ENCODE assay signal across 28 mouse cellular contexts in genomic region chr4:117840821-117841220, GRCm38 (mm10). TPM values are rescaled to one million over a fixed set of nuclear protein-coding genes. Genes with fewer than 3 reads are reported as not detected.
A peak's percentile ranks its signal among the peaks of the same experiment; 100 is the strongest.
DNase-seq lines count a peak whose midpoint lies in the region; ATAC-seq and TF ChIP-seq lines count a peak whose summit lies in the region.
"Had no signal": no experiment of that assay in that cellular context is flagged by ENCODE, and none has a peak within 500 bp of the region (broad histone marks: within the 10 kb centered on the region; RNA-seq: fewer than 3 reads in every experiment).

No protein-coding gene starts in this region.

- no peak overlapping the region for H3K4me2 ChIP-seq in liver, embryonic 14.5 days (ENCODE audit: low read depth)
- H3K4me2 ChIP-seq in stomach, embryonic 16.5 days (ENCODE audit: low read depth, low read length): no peak overlapping the region
- no peak overlapping the region for H3K4me2 ChIP-seq in kidney, embryonic 14.5 days (replicated peaks; ENCODE audit: low read depth, low read length)
- H3K4me2 ChIP-seq: embryonic facial prominence, embryonic 15.5 days; forebrain, embryonic 12.5 days; hindbrain, embryonic 12.5 days; intestine, embryonic 15.5 days; midbrain, embryonic 13.5 days had no signal

- ATAC-seq in liver, embryonic 14.5 days (ENCODE audit: insufficient read depth): no peak
- ATAC-seq in stomach, embryonic 16.5 days (ENCODE audit: insufficient read depth, low FRiP score): no peak
- no peak for ATAC-seq in kidney, embryonic 14.5 days (ENCODE audit: low FRiP score, low TSS enrichment)
- ATAC-seq: forebrain, postnatal 0 days; hindbrain, postnatal 0 days; intestine, embryonic 15.5 days; midbrain, embryonic 13.5 days had no signal

- DNase-seq in gastrocnemius, adult 2 months: peak; percentile 7
- no peak for DNase-seq in gastrocnemius, postnatal 14 days
- peak; percentile 44 to 75 for DNase-seq in lung, adult 18-20 months
- DNase-seq in lung, postnatal 14 days: no peak
- no peak for DNase-seq in liver, embryonic 14.5 days (ENCODE audit: low read depth in 3 of 3, low spot score in 3 of 3)
- DNase-seq: adrenal gland, adult 8-10 months; forebrain, postnatal 0 days; gastrocnemius, postnatal 10 days; heart, postnatal 36 days; kidney, adult 2 months; kidney, postnatal 4 days; right cerebral cortex, postnatal 14 days; thymus, postnatal 4 days had no signal

- H3K9ac ChIP-seq in liver, embryonic 14.5 days (replicated peaks): no peak overlapping the region
- no peak overlapping the region for H3K9ac ChIP-seq in stomach, embryonic 16.5 days (ENCODE audit: low read length)
- H3K9ac ChIP-seq in kidney, embryonic 14.5 days (ENCODE audit: low read depth, low read length): no peak overlapping the region
- H3K9ac ChIP-seq: embryonic facial prominence, embryonic 15.5 days; forebrain, embryonic 12.5 days; forebrain, postnatal 0 days; hindbrain, embryonic 12.5 days; intestine, embryonic 15.5 days; midbrain, embryonic 13.5 days had no signal

- no peaks in the 10 kb centered on the region for H3K27me3 ChIP-seq in liver, embryonic 14.5 days (ENCODE audit: control insufficient read depth, insufficient read depth, low read length)
- no peaks in the 10 kb centered on the region for H3K27me3 ChIP-seq in stomach, embryonic 16.5 days (ENCODE audit: control insufficient read depth, insufficient read depth, low read length)
- H3K27me3 ChIP-seq in kidney, embryonic 14.5 days (ENCODE audit: control insufficient read depth, insufficient read depth, low read length): no peaks in the 10 kb centered on the region
- H3K27me3 ChIP-seq: CH12.LX; embryonic facial prominence, embryonic 15.5 days; forebrain, embryonic 12.5 days; hindbrain, embryonic 12.5 days; intestine, embryonic 15.5 days; midbrain, embryonic 13.5 days had no signal

- H3K9me3 ChIP-seq in liver, embryonic 14.5 days (ENCODE audit: control insufficient read depth, low read length): no peaks in the 10 kb centered on the region
- no peaks in the 10 kb centered on the region for H3K9me3 ChIP-seq in stomach, embryonic 16.5 days (replicated peaks; ENCODE audit: control insufficient read depth, low read length)
- H3K9me3 ChIP-seq in kidney, embryonic 14.5 days (ENCODE audit: control insufficient read depth, low read length): no peaks in the 10 kb centered on the region
- H3K9me3 ChIP-seq: embryonic facial prominence, embryonic 10.5 days; embryonic facial prominence, embryonic 15.5 days; forebrain, embryonic 12.5 days; heart, embryonic 10.5 days; hindbrain, embryonic 12.5 days; intestine, embryonic 15.5 days; megakaryocyte, embryonic 14.5 days; midbrain, embryonic 13.5 days had no signal

- TF ChIP-seq CTCF in gastrocnemius, adult 2 months (IDR thresholded peaks at IDR 0.05): no peak
- TF ChIP-seq CTCF in liver, embryonic 14.5 days (IDR thresholded peaks at IDR 0.05; ENCODE audit: low read depth): no peak

- TF ChIP-seq EP300 in liver, embryonic 14.5 days (IDR thresholded peaks at IDR 0.05; ENCODE audit: low read depth): no peak

- 92% methylated on average over 5 of the region's 5 CpGs for WGBS in liver, embryonic 14.5 days (ENCODE audit: insufficient replicate concordance)
- WGBS in stomach, embryonic 16.5 days: 86% methylated on average over 5 of the region's 5 CpGs
- 85% methylated on average over 5 of the region's 5 CpGs for WGBS in kidney, embryonic 14.5 days

- intact Hi-C loops in gastrocnemius, adult 2 months (cut with DNase I): no loop called here
- intact Hi-C loops in gastrocnemius, postnatal 14 days (cut with DNase I; ENCODE audit: low total_unique reads): no loop called here

- no peak overlapping the region for H3K27ac ChIP-seq in gastrocnemius, adult 2 months
- peak overlapping the region; percentile 25; the same call in 1 of the 2 replicates for H3K27ac ChIP-seq in liver, embryonic 14.5 days
- H3K27ac ChIP-seq in stomach, embryonic 16.5 days (ENCODE audit: low read length): peak overlapping the region; percentile 49
- H3K27ac ChIP-seq in kidney, embryonic 14.5 days (ENCODE audit: low read depth, low read length): no peak overlapping the region
- H3K27ac ChIP-seq: embryonic facial prominence, embryonic 10.5 days; embryonic facial prominence, embryonic 15.5 days; forebrain, embryonic 12.5 days; heart, embryonic 10.5 days; hindbrain, embryonic 12.5 days; hindbrain, postnatal 0 days; intestine, embryonic 15.5 days; kidney, postnatal 0 days; midbrain, embryonic 13.5 days had no signal

- peaks cover 82% of the 10 kb centered on the region for H3K36me3 ChIP-seq in liver, embryonic 14.5 days (replicated peaks; ENCODE audit: control insufficient read depth, insufficient read depth, low read depth)
- H3K36me3 ChIP-seq in stomach, embryonic 16.5 days (ENCODE audit: control insufficient read depth, insufficient read depth, low read length): no peaks in the 10 kb centered on the region
- H3K36me3 ChIP-seq in kidney, embryonic 14.5 days (ENCODE audit: control insufficient read depth, insufficient read depth, low read length): peaks cover 2% of the 10 kb centered on the region; the same call in 1 of the 2 replicates
- H3K36me3 ChIP-seq: embryonic facial prominence, embryonic 15.5 days; forebrain, embryonic 12.5 days; hindbrain, embryonic 12.5 days; intestine, embryonic 15.5 days; midbrain, embryonic 13.5 days had no signal

- no peak overlapping the region for H3K4me3 ChIP-seq in gastrocnemius, adult 2 months
- H3K4me3 ChIP-seq in liver, embryonic 14.5 days (ENCODE audit: insufficient read depth in 1 of 2, low read depth in 2 of 2, low read length in 2 of 2): no peak overlapping the region
- no peak overlapping the region for H3K4me3 ChIP-seq in stomach, embryonic 16.5 days (replicated peaks; ENCODE audit: low read length)
- no peak overlapping the region for H3K4me3 ChIP-seq in kidney, embryonic 14.5 days (ENCODE audit: low read length)
- H3K4me3 ChIP-seq: embryonic facial prominence, embryonic 10.5 days; embryonic facial prominence, embryonic 15.5 days; forebrain, embryonic 12.5 days; heart, embryonic 10.5 days; hindbrain, embryonic 12.5 days; intestine, embryonic 15.5 days; megakaryocyte, embryonic 14.5 days; midbrain, embryonic 13.5 days had no signal

- peaks cover 21 to 26% of the 10 kb centered on the region in 2 experiments for H3K4me1 ChIP-seq in liver, embryonic 14.5 days (replicated peaks; ENCODE audit: control insufficient read depth in 2 of 2, insufficient read depth in 2 of 2, low read length in 1 of 2)
- H3K4me1 ChIP-seq in stomach, embryonic 16.5 days (ENCODE audit: control insufficient read depth, insufficient read depth, low read length): peaks cover 25% of the 10 kb centered on the region
- H3K4me1 ChIP-seq in kidney, embryonic 14.5 days (ENCODE audit: control insufficient read depth, insufficient read depth, low read length): 0 out of 2 replicates have a peak, but pooled peaks cover 6% of the 10 kb centered on the region

RNA-seq across cellular contexts. Expression of gene Slc6a9, which starts 6.5 kb away (rescaled TPM):
- 1 to 10 TPM; 5.0 to 7.0 TPM for total RNA-seq in gastrocnemius, adult 2 months (2021)
- 1 to 10 TPM; 4.0 to 6.2 TPM for total RNA-seq in gastrocnemius, postnatal 14 days (2021)
- polyA plus RNA-seq in liver, embryonic 14.5 days (2012; rRNA removed): 52.6 and 56.3 TPM in 2 replicates
- 31.5 and 33.1 TPM in 2 replicates for polyA plus RNA-seq in liver, embryonic 14.5 days (2014; fragmentation: Nextera tagmentation; extraction: Ambion mirVana)
- polyA plus RNA-seq in stomach, embryonic 16.5 days (2015; fragmentation: Nextera tagmentation; extraction: Ambion mirVana): 15.4 and 16.9 TPM in 2 replicates
- polyA plus RNA-seq in kidney, embryonic 14.5 days (2014; fragmentation: Nextera tagmentation; extraction: Ambion mirVana): 9.4 and 11.0 TPM in 2 replicates
- total RNA-seq: granulocyte monocyte progenitor cell, adult 5-6 weeks had no signal

RNA-seq across cellular contexts. Expression of gene Ccdc24, which starts 31.5 kb away (rescaled TPM):
- total RNA-seq in gastrocnemius, adult 2 months (2021): under 1 TPM in 1 of 2 experiments, not detected in 1; 0.08 TPM
- under 1 TPM; 0.39 to 0.47 TPM for total RNA-seq in gastrocnemius, postnatal 14 days (2021)
- polyA plus RNA-seq in liver, embryonic 14.5 days (2012; rRNA removed): 0.57 and 0.77 TPM in 2 replicates
- 0.63 and 1.7 TPM in 2 replicates for polyA plus RNA-seq in liver, embryonic 14.5 days (2014; fragmentation: Nextera tagmentation; extraction: Ambion mirVana)
- 0.62 and 1.6 TPM in 2 replicates for polyA plus RNA-seq in stomach, embryonic 16.5 days (2015; fragmentation: Nextera tagmentation; extraction: Ambion mirVana)
- polyA plus RNA-seq in kidney, embryonic 14.5 days (2014; fragmentation: Nextera tagmentation; extraction: Ambion mirVana): 1.8 and 2.0 TPM in 2 replicates
- total RNA-seq: granulocyte monocyte progenitor cell, adult 5-6 weeks; monocyte, adult 5-6 weeks had no signal

RNA-seq across cellular contexts. Expression of gene B4galt2, which starts 42.5 kb away (rescaled TPM):
- total RNA-seq in gastrocnemius, adult 2 months (2021): 1 to 10 TPM; 1.4 to 2.2 TPM
- 1 to 10 TPM; 6.5 to 8.1 TPM for total RNA-seq in gastrocnemius, postnatal 14 days (2021)
- polyA plus RNA-seq in liver, embryonic 14.5 days (2012; rRNA removed): 2.1 and 2.4 TPM in 2 replicates
- polyA plus RNA-seq in liver, embryonic 14.5 days (2014; fragmentation: Nextera tagmentation; extraction: Ambion mirVana): 1.5 and 1.7 TPM in 2 replicates
- polyA plus RNA-seq in stomach, embryonic 16.5 days (2015; fragmentation: Nextera tagmentation; extraction: Ambion mirVana): 11.4 and 14.6 TPM in 2 replicates
- polyA plus RNA-seq in kidney, embryonic 14.5 days (2014; fragmentation: Nextera tagmentation; extraction: Ambion mirVana): 30.9 and 31.5 TPM in 2 replicates
- total RNA-seq: granulocyte monocyte progenitor cell, adult 5-6 weeks; monocyte, adult 5-6 weeks had no signal

RNA-seq across cellular contexts. Expression of gene Atp6v0b, which starts 46.3 kb away (rescaled TPM):
- 10 to 100 TPM; 81.4 to 83.9 TPM for total RNA-seq in gastrocnemius, adult 2 months (2021)
- 10 to 100 TPM; 55.4 to 57.6 TPM for total RNA-seq in gastrocnemius, postnatal 14 days (2021)
- 118 and 122 TPM in 2 replicates for polyA plus RNA-seq in liver, embryonic 14.5 days (2012; rRNA removed)
- polyA plus RNA-seq in liver, embryonic 14.5 days (2014; fragmentation: Nextera tagmentation; extraction: Ambion mirVana): 152 and 165 TPM in 2 replicates
- polyA plus RNA-seq in stomach, embryonic 16.5 days (2015; fragmentation: Nextera tagmentation; extraction: Ambion mirVana): 224 and 241 TPM in 2 replicates
- polyA plus RNA-seq in kidney, embryonic 14.5 days (2014; fragmentation: Nextera tagmentation; extraction: Ambion mirVana): 182 and 213 TPM in 2 replicates

RNA-seq across cellular contexts. Expression of gene Dph2, which starts 51.0 kb away (rescaled TPM):
- 1 to 10 TPM; 2.4 to 3.2 TPM for total RNA-seq in gastrocnemius, adult 2 months (2021)
- 1 to 10 TPM; 2.6 to 2.7 TPM for total RNA-seq in gastrocnemius, postnatal 14 days (2021)
- 6.8 and 6.9 TPM in 2 replicates for polyA plus RNA-seq in liver, embryonic 14.5 days (2012; rRNA removed)
- polyA plus RNA-seq in liver, embryonic 14.5 days (2014; fragmentation: Nextera tagmentation; extraction: Ambion mirVana): 5.1 and 6.3 TPM in 2 replicates
- polyA plus RNA-seq in stomach, embryonic 16.5 days (2015; fragmentation: Nextera tagmentation; extraction: Ambion mirVana): 16.5 and 19.4 TPM in 2 replicates
- polyA plus RNA-seq in kidney, embryonic 14.5 days (2014; fragmentation: Nextera tagmentation; extraction: Ambion mirVana): 19.1 and 22.0 TPM in 2 replicates

Comparison
In these comparisons a context has a peak if more than half of its experiments do, and no peak if none do; other contexts are left out.
1. DNase-seq: peak in gastrocnemius, adult 2 months (single experiment) and lung, adult 18-20 months (2 of 2); none in gastrocnemius, postnatal 14 days (single experiment), lung, postnatal 14 days (single experiment) and liver, embryonic 14.5 days (0 of 3).
2. H3K27ac ChIP-seq: peak in liver, embryonic 14.5 days (single experiment) and stomach, embryonic 16.5 days (single experiment); none in gastrocnemius, adult 2 months (single experiment) and kidney, embryonic 14.5 days (single experiment).